Mouse (Mus musculus): ENCODE results near the gene Grb10.

GRCm38 (mm10) chr11:12072322-12072721 is 33.8 kb upstream of the Grb10 start:
- TF ChIP-seq GATA1 (IDR thresholded peaks at IDR 0.05; ENCODE audit: low read length) (no peak), TAL1 (IDR thresholded peaks at IDR 0.05; ENCODE audit: low read length) (no peak)
